In the genomic region with DNA sequence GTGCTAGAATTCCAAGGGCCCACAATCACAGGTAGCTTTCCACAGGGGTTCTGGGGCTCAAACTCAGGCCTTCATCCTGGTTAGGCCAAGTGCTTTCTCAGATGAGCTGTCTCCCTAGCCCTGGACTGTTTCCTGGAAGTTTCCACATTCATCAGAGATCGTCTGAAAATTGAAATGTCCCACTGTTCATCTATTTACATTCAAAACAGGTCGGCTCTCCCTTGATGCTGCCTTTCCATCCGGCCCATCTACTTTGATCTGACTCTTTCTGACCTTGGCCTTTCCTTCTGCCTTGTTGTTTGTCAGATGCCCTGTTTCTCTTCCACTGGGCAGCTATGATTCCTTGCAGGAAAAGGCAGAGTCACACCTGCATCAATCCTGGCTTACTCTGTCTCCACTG, we compare ENCODE assay signal across 8 mouse cellular contexts.
"Had no signal": no experiment of that assay in that cellular context is flagged by ENCODE, and none has a peak within 500 bp of the region (broad histone marks: within the 10 kb centered on the region; RNA-seq: fewer than 3 reads in every experiment).

No protein-coding gene starts in this region.

- H3K27me3 ChIP-seq: liver, embryonic 15.5 days; midbrain, embryonic 13.5 days had no signal

- H3K36me3 ChIP-seq: limb, embryonic 12.5 days; liver, embryonic 15.5 days; midbrain, embryonic 13.5 days had no signal

- H3K27ac ChIP-seq: limb, embryonic 12.5 days; liver, embryonic 15.5 days; midbrain, embryonic 13.5 days had no signal

- DNase-seq: kidney, postnatal 4 days; lung, adult 2 months; lung, postnatal 36 days; right cerebral cortex, postnatal 25 days; thymus, postnatal 36 days had no signal

- H3K9ac ChIP-seq: limb, embryonic 12.5 days; liver, embryonic 15.5 days; midbrain, embryonic 13.5 days had no signal

- H3K4me3 ChIP-seq: limb, embryonic 12.5 days; liver, embryonic 15.5 days; midbrain, embryonic 13.5 days had no signal
